Mouse (Mus musculus): ENCODE data around the gene Cadm1. TPM values are rescaled to one million over a fixed set of nuclear protein-coding genes. Genes with fewer than 3 reads are reported as not detected.

Gene Cadm1
- polyA plus RNA-seq, 1 experiment from 2014 or later, result 105 TPM

DNA sequence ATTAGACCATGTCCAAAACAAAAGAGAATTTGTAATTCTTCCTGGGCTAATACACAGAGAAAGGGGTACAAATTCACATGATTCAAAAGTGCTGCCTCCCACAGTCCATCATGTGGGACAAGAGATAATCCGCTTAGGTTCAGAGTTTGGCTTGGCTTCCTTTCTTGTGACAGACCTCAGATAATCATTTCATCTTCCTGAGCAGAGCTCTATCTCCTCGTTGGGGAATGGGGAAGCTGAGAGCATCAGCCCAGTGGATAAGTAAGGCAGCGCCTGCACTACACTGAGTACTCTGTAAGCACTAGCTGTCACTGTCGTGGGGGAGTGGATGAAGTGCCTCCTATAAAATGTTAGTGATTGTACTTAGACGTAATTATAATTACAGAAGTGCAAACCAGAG lies 35.1 kb downstream of the Cadm1 start:
- Histone ChIP-seq H3K4me3 (ENCODE audit: low read depth, low read length) (no peak overlapping the region), H3K9me3 (ENCODE audit: control insufficient read depth, low read length) (no peaks in the 10 kb centered on the region), H3K4me1 (replicated peaks; ENCODE audit: control insufficient read depth, insufficient read depth, low read length) (no peaks in the 10 kb centered on the region; the same call in 1 of the 2 replicates), H3K36me3 (ENCODE audit: control insufficient read depth, insufficient read depth, low read length) (no peaks in the 10 kb centered on the region), H3K27me3 (ENCODE audit: control insufficient read depth, insufficient read depth, low read length) (no peaks in the 10 kb centered on the region), H3K27ac (ENCODE audit: low read depth, low read length) (no peak overlapping the region), H3K4me2 (ENCODE audit: low read depth, low read length, severe bottlenecking) (no peak overlapping the region), H3K9ac (ENCODE audit: low read length) (no peak overlapping the region)
- 75% methylated on average over 5 of the region's 5 CpGs for WGBS
- ATAC-seq (replicated peaks; ENCODE audit: low FRiP score) (no peak), DNase-seq (ENCODE audit: low spot score) (no peak)

- Histone ChIP-seq H3K9me3 (ENCODE audit: control insufficient read depth, low read length) (no peaks in the 10 kb centered on the region), H3K27ac (ENCODE audit: low read depth, low read length) (no peak overlapping the region), H3K27me3 (ENCODE audit: control insufficient read depth, insufficient read depth, low read length) (no peaks in the 10 kb centered on the region), H3K4me3 (ENCODE audit: low read depth, low read length) (no peak overlapping the region), H3K4me2 (ENCODE audit: low read depth, low read length, severe bottlenecking) (no peak overlapping the region), H3K9ac (ENCODE audit: low read length) (no peak overlapping the region), H3K36me3 (ENCODE audit: control insufficient read depth, insufficient read depth, low read length) (no peaks in the 10 kb centered on the region), H3K4me1 (replicated peaks; ENCODE audit: control insufficient read depth, insufficient read depth, low read length) (no peaks in the 10 kb centered on the region; the same call in 1 of the 2 replicates)
- DNase-seq (ENCODE audit: low spot score), result no peak
- no peak for ATAC-seq (replicated peaks; ENCODE audit: low FRiP score)
- 65% methylated on average over 6 of the region's 6 CpGs for WGBS
These were observed 37.9 kb downstream of the Cadm1 start for GRCm38 (mm10) chr9:47567873-47568272.

DNA sequence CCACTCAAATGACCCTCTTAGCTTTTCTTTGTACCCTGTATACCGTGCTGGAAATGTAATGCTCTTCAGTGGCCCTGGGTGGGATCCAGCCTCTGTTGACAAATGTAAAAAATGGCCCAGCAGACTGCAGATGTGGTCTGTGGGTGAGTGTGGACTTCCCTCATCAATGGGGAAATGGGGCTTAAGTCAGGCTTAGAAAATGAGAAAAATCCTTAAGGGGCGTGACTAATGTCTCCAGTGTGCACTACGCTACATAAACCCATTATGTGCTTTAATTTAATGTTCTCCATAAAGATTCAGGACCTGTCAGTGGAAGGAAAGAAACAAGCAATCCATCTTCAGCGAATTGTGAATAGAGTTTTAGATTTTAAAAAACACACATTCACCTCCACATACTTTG lies 40.2 kb downstream of the Cadm1 start:
- Histone ChIP-seq H3K9me3 (ENCODE audit: control insufficient read depth, low read length) (no peaks in the 10 kb centered on the region), H3K4me2 (ENCODE audit: low read depth, low read length, severe bottlenecking) (no peak overlapping the region), H3K9ac (ENCODE audit: low read length) (no peak overlapping the region), H3K27me3 (ENCODE audit: control insufficient read depth, insufficient read depth, low read length) (no peaks in the 10 kb centered on the region), H3K4me1 (replicated peaks; ENCODE audit: control insufficient read depth, insufficient read depth, low read length) (peaks cover 5% of the 10 kb centered on the region; the same call in 1 of the 2 replicates), H3K4me3 (ENCODE audit: low read depth, low read length) (no peak overlapping the region), H3K36me3 (ENCODE audit: control insufficient read depth, insufficient read depth, low read length) (no peaks in the 10 kb centered on the region), H3K27ac (ENCODE audit: low read depth, low read length) (no peak overlapping the region)
- 83% methylated on average over 4 of the region's 4 CpGs for WGBS
- ATAC-seq (replicated peaks; ENCODE audit: low FRiP score) (no peak), DNase-seq (ENCODE audit: low spot score) (no peak)

GRCm38 (mm10) chr9:47571461-47571860 lies 41.5 kb downstream of the Cadm1 start:
- H3K27ac ChIP-seq (ENCODE audit: low read depth, low read length), result no peak overlapping the region
- ATAC-seq (replicated peaks; ENCODE audit: low FRiP score) (no peak), DNase-seq (ENCODE audit: low spot score) (no peak)
- H3K4me1 ChIP-seq (replicated peaks; ENCODE audit: control insufficient read depth, insufficient read depth, low read length), result peaks cover 13% of the 10 kb centered on the region; the same call in 1 of the 2 replicates
- no peak overlapping the region for H3K9ac ChIP-seq (ENCODE audit: low read length)
- no peak overlapping the region for H3K4me2 ChIP-seq (ENCODE audit: low read depth, low read length, severe bottlenecking)
- H3K9me3 ChIP-seq (ENCODE audit: control insufficient read depth, low read length), result no peaks in the 10 kb centered on the region
- WGBS, result 88% methylated on average over 7 of the region's 7 CpGs
- no peaks in the 10 kb centered on the region for H3K27me3 ChIP-seq (ENCODE audit: control insufficient read depth, insufficient read depth, low read length)
- H3K4me3 ChIP-seq (ENCODE audit: low read depth, low read length), result no peak overlapping the region
- no peaks in the 10 kb centered on the region for H3K36me3 ChIP-seq (ENCODE audit: control insufficient read depth, insufficient read depth, low read length)

GRCm38 (mm10) chr9:47572132-47572531 lies 42.2 kb downstream of the Cadm1 start:
- Histone ChIP-seq H3K4me1 (replicated peaks; ENCODE audit: control insufficient read depth, insufficient read depth, low read length) (peaks cover 13% of the 10 kb centered on the region; the same call in 1 of the 2 replicates), H3K27me3 (ENCODE audit: control insufficient read depth, insufficient read depth, low read length) (no peaks in the 10 kb centered on the region), H3K27ac (ENCODE audit: low read depth, low read length) (no peak overlapping the region), H3K9me3 (ENCODE audit: control insufficient read depth, low read length) (no peaks in the 10 kb centered on the region), H3K4me2 (ENCODE audit: low read depth, low read length, severe bottlenecking) (no peak overlapping the region), H3K9ac (ENCODE audit: low read length) (no peak overlapping the region), H3K36me3 (ENCODE audit: control insufficient read depth, insufficient read depth, low read length) (no peaks in the 10 kb centered on the region), H3K4me3 (ENCODE audit: low read depth, low read length) (no peak overlapping the region)
- 77% methylated on average over 5 of the region's 5 CpGs for WGBS
- DNase-seq (ENCODE audit: low spot score) (no peak), ATAC-seq (replicated peaks; ENCODE audit: low FRiP score) (no peak)

GRCm38 (mm10) chr9:47573456-47573855 lies 43.5 kb downstream of the Cadm1 start:
- Histone ChIP-seq H3K9ac (ENCODE audit: low read length) (no peak overlapping the region), H3K9me3 (ENCODE audit: control insufficient read depth, low read length) (no peaks in the 10 kb centered on the region), H3K27me3 (ENCODE audit: control insufficient read depth, insufficient read depth, low read length) (no peaks in the 10 kb centered on the region), H3K4me3 (ENCODE audit: low read depth, low read length) (no peak overlapping the region), H3K36me3 (ENCODE audit: control insufficient read depth, insufficient read depth, low read length) (no peaks in the 10 kb centered on the region), H3K27ac (ENCODE audit: low read depth, low read length) (no peak overlapping the region), H3K4me1 (replicated peaks; ENCODE audit: control insufficient read depth, insufficient read depth, low read length) (peaks cover 13% of the 10 kb centered on the region; the same call in 1 of the 2 replicates), H3K4me2 (ENCODE audit: low read depth, low read length, severe bottlenecking) (no peak overlapping the region)
- DNase-seq (ENCODE audit: low spot score) (no peak), ATAC-seq (replicated peaks; ENCODE audit: low FRiP score) (no peak)
- WGBS, result 87% methylated on average over 7 of the region's 7 CpGs

DNA sequence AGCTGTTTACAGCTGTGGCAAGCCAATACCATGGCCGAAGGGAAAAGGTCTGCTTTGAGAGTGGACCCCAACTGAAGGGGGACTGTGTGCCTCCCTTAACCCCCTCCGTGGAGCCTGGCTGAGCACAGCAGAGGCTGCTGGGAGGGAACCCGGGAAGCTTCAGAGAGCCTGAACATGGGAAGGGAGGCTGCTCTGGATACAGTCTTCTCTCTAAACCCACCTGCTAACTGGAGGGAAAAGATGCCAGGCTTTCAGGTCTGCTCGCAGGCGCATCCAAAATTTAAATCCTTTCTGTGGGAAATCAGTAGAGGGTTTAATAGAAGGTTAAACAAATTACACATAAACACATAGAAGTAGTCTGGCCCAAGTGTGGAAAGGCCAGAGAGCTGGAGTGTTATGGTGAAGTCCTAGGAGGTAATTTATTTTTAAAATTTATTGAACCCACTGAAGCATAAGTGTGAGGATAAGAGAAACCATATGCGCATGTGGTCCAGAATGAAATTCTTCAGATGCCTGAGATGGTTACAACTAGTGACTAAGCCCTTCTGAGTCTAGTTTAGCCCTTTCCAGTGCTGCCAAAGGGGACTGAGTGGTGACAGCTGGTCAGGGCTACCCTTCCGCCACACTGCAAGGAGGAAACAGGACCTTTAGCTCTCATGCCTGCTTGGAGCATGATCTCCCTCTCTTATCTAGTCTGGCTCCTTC lies 44.9 kb downstream of the Cadm1 start:
- ATAC-seq (replicated peaks; ENCODE audit: low FRiP score), result no peak
- Histone ChIP-seq H3K4me1 (replicated peaks; ENCODE audit: control insufficient read depth, insufficient read depth, low read length) (peaks cover 13% of the 10 kb centered on the region; the same call in 1 of the 2 replicates), H3K4me2 (ENCODE audit: low read depth, low read length, severe bottlenecking) (no peak overlapping the region), H3K9ac (ENCODE audit: low read length) (no peak overlapping the region), H3K36me3 (ENCODE audit: control insufficient read depth, insufficient read depth, low read length) (no peaks in the 10 kb centered on the region), H3K27me3 (ENCODE audit: control insufficient read depth, insufficient read depth, low read length) (no peaks in the 10 kb centered on the region), H3K4me3 (ENCODE audit: low read depth, low read length) (no peak overlapping the region), H3K9me3 (ENCODE audit: control insufficient read depth, low read length) (no peaks in the 10 kb centered on the region), H3K27ac (ENCODE audit: low read depth, low read length) (no peak overlapping the region)
- WGBS, result 63% methylated on average over 7 of the region's 7 CpGs
- no peak for DNase-seq (ENCODE audit: low spot score)

DNA sequence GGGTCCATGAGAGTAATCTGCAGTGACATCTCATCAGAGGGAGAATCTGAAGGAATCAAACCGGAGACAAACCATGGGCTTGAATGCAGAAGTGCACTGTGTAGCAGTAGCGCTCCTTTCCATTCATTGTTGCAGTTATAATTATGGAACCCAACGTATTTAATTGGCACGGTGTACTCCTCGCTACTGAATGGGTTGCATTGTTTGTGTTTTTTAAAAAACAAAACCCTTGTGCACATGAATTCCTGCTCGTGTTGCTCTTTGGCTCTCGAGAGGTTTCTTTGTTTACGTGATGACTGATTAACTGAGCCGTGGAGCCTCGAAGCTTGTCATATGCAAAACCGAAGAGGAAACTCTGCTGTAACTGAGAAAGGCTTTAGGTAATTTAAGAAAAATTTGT lies 45.8 kb downstream of the Cadm1 start:
- Histone ChIP-seq H3K27ac (ENCODE audit: low read depth, low read length) (no peak overlapping the region), H3K27me3 (ENCODE audit: control insufficient read depth, insufficient read depth, low read length) (no peaks in the 10 kb centered on the region), H3K9ac (ENCODE audit: low read length) (no peak overlapping the region), H3K4me2 (ENCODE audit: low read depth, low read length, severe bottlenecking) (no peak overlapping the region), H3K36me3 (ENCODE audit: control insufficient read depth, insufficient read depth, low read length) (no peaks in the 10 kb centered on the region), H3K4me3 (ENCODE audit: low read depth, low read length) (no peak overlapping the region), H3K9me3 (ENCODE audit: control insufficient read depth, low read length) (no peaks in the 10 kb centered on the region), H3K4me1 (replicated peaks; ENCODE audit: control insufficient read depth, insufficient read depth, low read length) (peaks cover 13% of the 10 kb centered on the region; the same call in 1 of the 2 replicates)
- WGBS, result 44% methylated on average over 11 of the region's 11 CpGs
- DNase-seq (ENCODE audit: low spot score) (peak; percentile 34), ATAC-seq (replicated peaks; ENCODE audit: low FRiP score) (no peak)

DNA sequence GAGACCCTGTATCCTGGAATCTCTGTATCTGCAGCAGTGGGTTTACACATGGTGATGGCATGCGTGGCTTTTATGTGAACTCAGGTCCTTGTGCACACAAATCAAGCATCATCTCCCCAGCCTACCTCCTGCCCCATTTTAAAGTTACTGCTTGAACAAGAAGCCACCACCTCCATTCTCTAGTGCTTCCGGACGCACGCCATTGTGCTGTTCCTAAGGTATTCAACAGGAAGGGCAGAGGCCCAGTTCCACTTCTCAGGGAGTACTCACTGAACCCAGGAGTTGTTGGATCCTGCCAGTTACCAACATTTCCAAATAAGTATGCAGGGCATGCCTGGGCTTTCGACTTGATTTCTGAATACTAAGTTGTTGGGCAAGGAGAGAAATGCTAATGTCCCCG lies 49.5 kb downstream of the Cadm1 start:
- peaks cover 13% of the 10 kb centered on the region; the same call in 1 of the 2 replicates for H3K4me1 ChIP-seq (replicated peaks; ENCODE audit: control insufficient read depth, insufficient read depth, low read length)
- no peak for DNase-seq (ENCODE audit: low spot score)
- no peaks in the 10 kb centered on the region for H3K27me3 ChIP-seq (ENCODE audit: control insufficient read depth, insufficient read depth, low read length)
- 88% methylated on average over 6 of the region's 6 CpGs for WGBS
- no peak overlapping the region for H3K9ac ChIP-seq (ENCODE audit: low read length)
- ATAC-seq (replicated peaks; ENCODE audit: low FRiP score), result no peak
- H3K36me3 ChIP-seq (ENCODE audit: control insufficient read depth, insufficient read depth, low read length), result no peaks in the 10 kb centered on the region
- H3K27ac ChIP-seq (ENCODE audit: low read depth, low read length), result no peak overlapping the region
- no peak overlapping the region for H3K4me3 ChIP-seq (ENCODE audit: low read depth, low read length)
- no peaks in the 10 kb centered on the region for H3K9me3 ChIP-seq (ENCODE audit: control insufficient read depth, low read length)
- H3K4me2 ChIP-seq (ENCODE audit: low read depth, low read length, severe bottlenecking), result no peak overlapping the region

Data from forebrain, embryonic 11.5 days (tissue).